Mouse (Mus musculus): ENCODE results near the gene Prok1. TPM values are rescaled to one million over a fixed set of nuclear protein-coding genes. Genes with fewer than 3 reads are reported as not detected.

Gene Prok1
- polyA plus RNA-seq, 1 experiment from 2014 or later, result not detected

- no peaks in the 10 kb centered on the region for H3K9me3 ChIP-seq
- 0 out of 2 replicates have a peak overlapping the region, but pooled peaks have one; percentile 17 for H3K4me2 ChIP-seq (replicated peaks)
- no peak overlapping the region for H3K9ac ChIP-seq (replicated peaks)
- no peaks in the 10 kb centered on the region for H3K27me3 ChIP-seq
- 5% methylated on average over 11 of the region's 11 CpGs for WGBS
- peak; percentile 78 for ATAC-seq (replicated peaks)
- no peaks in the 10 kb centered on the region for H3K36me3 ChIP-seq
- H3K4me1 ChIP-seq, result no peaks in the 10 kb centered on the region
- no peak overlapping the region for H3K4me3 ChIP-seq
- H3K27ac ChIP-seq (replicated peaks), result no peak overlapping the region
Measured at GRCm38 (mm10) chr3:107233351-107233813, 6.1 kb downstream of the Prok1 start.

GRCm38 (mm10) chr3:107231202-107231601 is 8.3 kb downstream of the Prok1 start:
- no peaks in the 10 kb centered on the region for H3K36me3 ChIP-seq
- H3K27me3 ChIP-seq, result no peaks in the 10 kb centered on the region
- no peak overlapping the region for H3K4me2 ChIP-seq (replicated peaks)
- H3K27ac ChIP-seq (replicated peaks), result no peak overlapping the region
- 70% methylated on average over 4 of the region's 4 CpGs for WGBS
- ATAC-seq (replicated peaks), result no peak
- H3K4me1 ChIP-seq, result no peaks in the 10 kb centered on the region
- no peaks in the 10 kb centered on the region for H3K9me3 ChIP-seq
- H3K9ac ChIP-seq (replicated peaks), result no peak overlapping the region
- H3K4me3 ChIP-seq, result no peak overlapping the region

- Histone ChIP-seq H3K4me3 (no peak within 1 kb of the TSS), H3K4me2 (replicated peaks) (no peak within 1 kb of the TSS), H3K9ac (replicated peaks) (no peak within 1 kb of the TSS), H3K36me3 (no peaks in the 10 kb centered on the region), H3K27me3 (no peaks in the 10 kb centered on the region), H3K9me3 (no peaks in the 10 kb centered on the region), H3K4me1 (no peaks in the 10 kb centered on the region), H3K27ac (replicated peaks) (no peak within 1 kb of the TSS)
- ATAC-seq (replicated peaks), result no peak
- WGBS, result 72% methylated on average over 1 of the region's 1 CpGs
Measured at GRCm38 (mm10) chr3:107230527-107230926, 9.0 kb downstream of the Prok1 start, which contains the start of gene A630076J17Rik. A630076J17Rik (plus strand) TSS chr3:107230614.

DNA sequence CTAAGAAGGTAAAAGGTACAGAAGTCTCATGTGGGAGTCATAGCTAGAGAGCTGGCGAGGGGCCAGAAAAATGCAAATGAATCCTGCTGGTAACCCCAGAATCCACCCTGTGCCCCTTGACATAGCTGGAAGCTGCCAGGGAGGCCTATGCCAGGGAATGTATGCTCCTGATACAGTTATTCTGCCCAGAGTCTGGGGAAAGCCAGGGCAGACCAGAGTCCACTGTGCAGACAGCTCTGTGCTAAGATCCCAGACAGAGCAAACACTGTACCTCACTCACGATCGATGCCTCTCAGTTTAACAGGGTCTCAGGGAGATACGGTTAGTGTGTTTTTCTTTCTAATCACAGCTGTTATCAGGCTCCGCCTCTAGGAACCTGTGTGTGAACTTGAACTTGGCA is 9.7 kb downstream of the Prok1 start:
- WGBS, result 77% methylated on average over 5 of the region's 5 CpGs

GRCm38 (mm10) chr3:107229221-107229620 is 10.3 kb downstream of the Prok1 start:
- Histone ChIP-seq H3K9ac (replicated peaks) (no peak overlapping the region), H3K27ac (replicated peaks) (no peak overlapping the region), H3K36me3 (no peaks in the 10 kb centered on the region), H3K4me2 (replicated peaks) (no peak overlapping the region), H3K9me3 (no peaks in the 10 kb centered on the region), H3K4me1 (no peaks in the 10 kb centered on the region), H3K27me3 (no peaks in the 10 kb centered on the region), H3K4me3 (no peak overlapping the region)
- WGBS, result 86% methylated on average over 5 of the region's 5 CpGs
- ATAC-seq (replicated peaks), result no peak

More for the DNA sequence above, 9.7 kb downstream of the Prok1 start:
- Histone ChIP-seq H3K4me3 (no peak overlapping the region), H3K36me3 (no peaks in the 10 kb centered on the region), H3K9me3 (no peaks in the 10 kb centered on the region), H3K9ac (replicated peaks) (no peak overlapping the region), H3K4me1 (no peaks in the 10 kb centered on the region), H3K4me2 (replicated peaks) (no peak overlapping the region), H3K27me3 (no peaks in the 10 kb centered on the region), H3K27ac (replicated peaks) (no peak overlapping the region)
- ATAC-seq (replicated peaks), result no peak

DNA sequence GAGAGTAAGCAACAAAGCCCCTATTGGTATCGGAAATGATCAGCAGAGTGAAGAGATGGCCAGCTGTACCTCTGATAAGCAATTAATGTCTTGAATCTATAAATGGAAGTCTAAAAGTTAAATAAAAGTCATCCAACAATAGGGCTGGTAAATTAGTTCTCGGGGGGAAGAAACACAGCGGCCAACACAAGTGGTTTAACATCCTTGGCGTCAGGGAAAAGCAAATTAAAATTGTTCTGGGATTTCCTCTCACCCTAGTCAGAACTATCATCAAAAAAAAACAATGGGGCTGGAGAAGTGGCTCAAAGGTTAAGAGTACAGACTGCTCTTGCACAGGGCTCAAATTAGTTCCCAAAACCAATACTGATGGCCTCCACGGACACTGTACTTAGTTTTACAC is 13.7 kb downstream of the Prok1 start:
- Histone ChIP-seq H3K4me2 (replicated peaks) (no peak overlapping the region), H3K36me3 (no peaks in the 10 kb centered on the region), H3K27me3 (no peaks in the 10 kb centered on the region), H3K4me1 (no peaks in the 10 kb centered on the region), H3K27ac (replicated peaks) (no peak overlapping the region), H3K9me3 (no peaks in the 10 kb centered on the region), H3K4me3 (no peak overlapping the region), H3K9ac (replicated peaks) (no peak overlapping the region)
- 90% methylated on average over 5 of the region's 5 CpGs for WGBS
- ATAC-seq (replicated peaks), result no peak

DNA sequence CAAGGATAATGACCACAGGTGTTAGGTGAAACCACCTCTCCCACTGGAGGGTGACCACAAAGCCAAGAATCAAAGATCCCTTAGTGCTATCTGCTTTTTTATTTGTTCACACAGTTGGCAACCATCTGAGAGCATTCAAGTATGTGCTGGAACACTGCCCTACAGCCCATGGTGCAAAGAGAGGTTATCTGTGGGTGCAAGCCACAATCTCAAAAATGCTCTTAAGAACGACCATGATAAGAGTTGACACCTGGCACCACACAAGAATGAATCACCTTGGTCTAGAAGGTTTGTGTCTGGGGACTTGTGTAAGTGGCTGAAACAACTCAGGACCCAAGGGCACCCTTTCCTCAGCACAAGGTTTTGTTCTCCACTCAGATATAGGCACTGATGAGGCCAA is 16.3 kb downstream of the Prok1 start:
- H3K9me3 ChIP-seq, result no peaks in the 10 kb centered on the region
- H3K36me3 ChIP-seq, result no peaks in the 10 kb centered on the region
- 79% methylated on average over 1 of the region's 1 CpGs for WGBS
- no peak overlapping the region for H3K4me2 ChIP-seq (replicated peaks)
- no peak overlapping the region for H3K27ac ChIP-seq (replicated peaks)
- no peak for ATAC-seq (replicated peaks)
- no peaks in the 10 kb centered on the region for H3K4me1 ChIP-seq
- H3K27me3 ChIP-seq, result no peaks in the 10 kb centered on the region
- H3K4me3 ChIP-seq, result no peak overlapping the region
- H3K9ac ChIP-seq (replicated peaks), result no peak overlapping the region

DNA sequence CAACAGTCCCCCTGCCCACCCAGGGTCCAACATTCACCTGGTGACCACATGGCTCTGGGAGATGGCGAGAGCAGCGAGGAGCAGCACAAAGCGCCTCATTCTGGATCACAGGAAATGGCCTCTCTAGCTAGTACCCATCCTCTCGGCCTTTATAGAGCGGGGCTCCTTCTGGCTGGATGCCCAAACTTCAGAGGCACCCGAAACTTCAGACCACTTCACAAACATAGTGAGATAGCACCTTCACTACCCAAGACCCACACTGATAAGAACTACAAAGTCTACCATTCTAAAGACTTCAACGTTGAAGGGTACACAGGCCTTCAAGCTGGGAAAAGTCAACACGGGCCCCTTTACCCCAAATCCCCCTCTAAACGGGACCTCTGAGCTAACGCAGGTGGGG is 17.9 kb downstream of the Prok1 start, which contains the start of gene Cym:
Gene Cym, minus strand, starts transcription at position 125 of the 400 bp plus-strand sequence.
- H3K27ac ChIP-seq (replicated peaks), result no peak within 1 kb of the TSS
- H3K9me3 ChIP-seq, result no peaks in the 10 kb centered on the region
- no peaks in the 10 kb centered on the region for H3K27me3 ChIP-seq
- H3K4me2 ChIP-seq (replicated peaks), result no peak within 1 kb of the TSS
- 87% methylated on average over 10 of the region's 10 CpGs for WGBS
- H3K4me1 ChIP-seq, result no peaks in the 10 kb centered on the region
- no peak for ATAC-seq (replicated peaks)
- no peak within 1 kb of the TSS for H3K9ac ChIP-seq (replicated peaks)
- H3K4me3 ChIP-seq, result no peak within 1 kb of the TSS
- H3K36me3 ChIP-seq, result no peaks in the 10 kb centered on the region

- Histone ChIP-seq H3K27ac (replicated peaks) (no peak overlapping the region), H3K36me3 (no peaks in the 10 kb centered on the region), H3K9me3 (no peaks in the 10 kb centered on the region), H3K27me3 (no peaks in the 10 kb centered on the region), H3K9ac (replicated peaks) (no peak overlapping the region), H3K4me2 (replicated peaks) (no peak overlapping the region), H3K4me3 (no peak overlapping the region), H3K4me1 (no peaks in the 10 kb centered on the region)
- WGBS, result 94% methylated on average over 7 of the region's 7 CpGs
- ATAC-seq (replicated peaks), result no peak
Measured at GRCm38 (mm10) chr3:107218572-107218971, 20.9 kb downstream of the Prok1 start.

GRCm38 (mm10) chr3:107217101-107217480 is 22.4 kb downstream of the Prok1 start:
- H3K9me3 ChIP-seq, result no peaks in the 10 kb centered on the region
- H3K36me3 ChIP-seq, result no peaks in the 10 kb centered on the region
- 87% methylated on average over 3 of the region's 3 CpGs for WGBS
- no peak for ATAC-seq (replicated peaks)
- no peak overlapping the region for H3K4me3 ChIP-seq
- no peaks in the 10 kb centered on the region for H3K4me1 ChIP-seq
- H3K9ac ChIP-seq (replicated peaks), result no peak overlapping the region
- no peak overlapping the region for H3K4me2 ChIP-seq (replicated peaks)
- H3K27me3 ChIP-seq, result no peaks in the 10 kb centered on the region
- no peak overlapping the region for H3K27ac ChIP-seq (replicated peaks)

GRCm38 (mm10) chr3:107216400-107217100 is 23.0 kb downstream of the Prok1 start:
- Histone ChIP-seq H3K36me3 (no peaks in the 10 kb centered on the region), H3K4me1 (no peaks in the 10 kb centered on the region), H3K9me3 (no peaks in the 10 kb centered on the region), H3K4me2 (replicated peaks) (no peak overlapping the region), H3K4me3 (no peak overlapping the region), H3K27me3 (no peaks in the 10 kb centered on the region), H3K27ac (replicated peaks) (no peak overlapping the region), H3K9ac (replicated peaks) (no peak overlapping the region)
- WGBS, result 65% methylated on average over 8 of the region's 8 CpGs
- no peak for ATAC-seq (replicated peaks)

GRCm38 (mm10) chr3:107214606-107215005 is 24.9 kb downstream of the Prok1 start:
- WGBS, result 91% methylated on average over 5 of the region's 5 CpGs
- no peaks in the 10 kb centered on the region for H3K4me1 ChIP-seq

More at GRCm38 (mm10) chr3:107214606-107215005, 24.9 kb downstream of the Prok1 start:
- no peaks in the 10 kb centered on the region for H3K9me3 ChIP-seq
- H3K4me3 ChIP-seq, result no peak overlapping the region
- H3K9ac ChIP-seq (replicated peaks), result no peak overlapping the region
- no peaks in the 10 kb centered on the region for H3K27me3 ChIP-seq
- ATAC-seq (replicated peaks), result no peak
- no peaks in the 10 kb centered on the region for H3K36me3 ChIP-seq
- no peak overlapping the region for H3K27ac ChIP-seq (replicated peaks)
- no peak overlapping the region for H3K4me2 ChIP-seq (replicated peaks)
